Mouse (Mus musculus) thymus, adult 2 months (tissue): ENCODE measurements around the gene Grk5. TPM values are rescaled to one million over a fixed set of nuclear protein-coding genes. Genes with fewer than 3 reads are reported as not detected.
"Not testable (repeated sequence)": the region's sequence is repeated elsewhere in the genome, so short reads cannot be mapped to it uniquely, and the experiment has no call there.

ENCODE experiments used
- DNase-seq: peaks from one replicate; pipeline ENCODE4 v3.0.0; 2021
- H3K27ac ChIP-seq: fragments of 200-500 bp; 2 replicates; pipeline ENCODE4 v1.5.1; 2012; ENCODE audit warnings: low read length, control low read depth; ENCODE audit not compliant: control insufficient read depth, insufficient read depth
- H3K27me3 ChIP-seq: fragments of 200-500 bp; 2 replicates; pipeline ENCODE4 v1.6.1; 2012; ENCODE audit warnings: mild to moderate bottlenecking, low read length, moderate library complexity, mixed read lengths; ENCODE audit not compliant: control insufficient read depth, insufficient read depth
- H3K36me3 ChIP-seq: fragments of 200-500 bp; 2 replicates; pipeline ENCODE4 v1.6.1; 2012; ENCODE audit warnings: mild to moderate bottlenecking, low read length, moderate library complexity; ENCODE audit not compliant: control insufficient read depth, insufficient read depth
- H3K4me1 ChIP-seq: fragments of 200-500 bp; replicated peaks from 2 replicates; pipeline ENCODE4 v1.6.1; 2012; ENCODE audit warnings: low read length; ENCODE audit not compliant: control insufficient read depth, insufficient read depth
- H3K4me3 ChIP-seq: fragments of 200-500 bp; 2 replicates; pipeline ENCODE4 v1.5.1; 2012; ENCODE audit warnings: mild to moderate bottlenecking, low read length, control low read depth, moderate library complexity; ENCODE audit not compliant: control insufficient read depth, insufficient read depth
- CTCF ChIP-seq: fragments of 200-500 bp; IDR thresholded peaks from 2 replicates; pipeline ENCODE4 v1.5.1; 2012; ENCODE audit warnings: mild to moderate bottlenecking, control low read depth, low read length, moderate library complexity, borderline replicate concordance; ENCODE audit not compliant: control insufficient read depth, poor library complexity, insufficient read depth; ENCODE audit errors: extremely low read depth
- POLR2A ChIP-seq: fragments of 200-500 bp; IDR thresholded peaks from 2 replicates; pipeline ENCODE4 v1.6.1; 2012; ENCODE audit warnings: mild to moderate bottlenecking, low read length, control low read depth, moderate library complexity; ENCODE audit not compliant: control insufficient read depth, poor library complexity, insufficient read depth; ENCODE audit errors: extremely low read depth
- WGBS: fragments of 180-500 bp; shearing (Covaris S2); methylation state at CpG from one replicate; pipeline ENCODE4 v1.1.7; 2018; 5-methylcytosine and 5-hydroxymethylcytosine counted together
- polyA plus RNA-seq: library from polyadenylated mRNA; depleted of rRNA; stranded (reverse); fragments of >200 nt; gene quantifications from 2 replicates; pipeline ENCODE4 v1.2.3, GENCODE M21; 2012

Gene Grk5
- polyA plus RNA-seq, 1 experiment = 2.0 TPM

DNA sequence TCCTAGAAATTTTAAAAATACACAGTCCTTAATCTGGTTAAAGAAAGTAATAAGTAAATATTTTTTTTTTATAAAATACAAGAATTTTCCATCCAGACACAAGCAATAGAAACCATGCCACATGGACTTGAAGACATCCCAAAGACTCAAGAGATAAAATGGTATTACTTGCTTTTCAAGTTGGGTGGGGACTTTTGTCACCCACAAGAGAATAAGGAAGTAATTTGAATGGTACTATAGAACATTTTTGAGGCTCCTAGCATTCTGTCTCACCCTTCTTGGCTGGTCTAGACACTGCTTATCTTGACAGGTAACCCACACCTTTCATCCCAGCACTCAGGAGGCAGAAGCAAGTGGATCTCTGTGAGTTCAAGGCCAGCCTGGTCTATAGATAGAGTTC is 20.8 kb downstream of the Grk5 start:
- DNase-seq = no peak
- no peak overlapping the region for H3K4me3 ChIP-seq

DNA sequence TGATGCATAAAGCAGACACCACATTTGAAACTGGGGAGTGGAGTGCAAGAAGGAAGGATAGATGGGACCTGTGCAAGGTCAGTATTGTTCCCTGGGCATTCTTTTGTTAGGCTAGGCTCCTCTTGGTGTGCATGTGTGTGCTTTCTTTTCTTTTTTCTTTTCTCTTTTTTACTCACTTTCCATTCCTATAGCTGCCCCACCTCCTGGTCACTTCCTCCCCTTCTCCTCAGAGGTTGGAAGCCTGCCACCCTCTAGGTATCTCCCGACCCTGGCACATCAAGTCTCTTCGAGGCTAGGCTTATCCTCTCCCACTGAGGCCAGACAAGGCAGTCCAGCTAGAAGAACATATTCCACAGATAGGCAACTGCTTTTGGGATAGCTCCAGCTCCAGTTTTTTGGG is 22.1 kb downstream of the Grk5 start:
- H3K4me3 ChIP-seq = no peak overlapping the region
- H3K4me1 ChIP-seq = no peaks in the 10 kb centered on the region
- no peaks in the 10 kb centered on the region for H3K36me3 ChIP-seq
- no peak overlapping the region for H3K27ac ChIP-seq
- H3K27me3 ChIP-seq = no peaks in the 10 kb centered on the region
- no peak for TF ChIP-seq CTCF
- TF ChIP-seq POLR2A = no peak
- DNase-seq = no peak
- 58% methylated on average over 2 of the region's 2 CpGs for WGBS

More for the DNA sequence above, 20.8 kb downstream of the Grk5 start:
- no peak overlapping the region for H3K27ac ChIP-seq
- H3K36me3 ChIP-seq = no peaks in the 10 kb centered on the region
- no peaks in the 10 kb centered on the region for H3K27me3 ChIP-seq
- no peak for TF ChIP-seq POLR2A
- no peak for TF ChIP-seq CTCF
- H3K4me1 ChIP-seq = no peaks in the 10 kb centered on the region

DNA sequence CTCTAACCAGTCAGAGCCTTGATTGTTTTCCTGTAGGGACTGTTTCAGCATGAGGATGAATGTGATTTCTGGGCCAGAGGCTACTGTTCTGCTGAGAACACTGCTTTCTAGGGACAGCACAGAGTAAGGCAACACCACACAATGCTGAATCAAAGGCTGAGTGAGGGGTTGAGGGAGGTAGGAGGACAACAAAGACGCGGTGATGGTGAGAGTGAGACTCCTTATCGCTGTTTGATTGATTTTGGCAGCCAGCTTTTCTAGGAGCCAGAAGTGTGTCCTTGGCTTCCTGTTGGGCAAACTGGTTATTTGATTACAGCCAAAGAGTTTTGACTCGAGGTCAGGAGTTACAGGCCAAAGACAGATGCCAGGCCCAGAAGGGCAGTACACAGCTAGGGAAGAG is 25.7 kb downstream of the Grk5 start:
- H3K27ac ChIP-seq = no peak overlapping the region
- no peaks in the 10 kb centered on the region for H3K27me3 ChIP-seq
- H3K4me3 ChIP-seq = no peak overlapping the region
- H3K4me1 ChIP-seq = no peaks in the 10 kb centered on the region
- no peaks in the 10 kb centered on the region for H3K36me3 ChIP-seq
- no peak for TF ChIP-seq CTCF
- TF ChIP-seq POLR2A = no peak
- 79% methylated on average over 4 of the region's 4 CpGs for WGBS
- no peak for DNase-seq

DNA sequence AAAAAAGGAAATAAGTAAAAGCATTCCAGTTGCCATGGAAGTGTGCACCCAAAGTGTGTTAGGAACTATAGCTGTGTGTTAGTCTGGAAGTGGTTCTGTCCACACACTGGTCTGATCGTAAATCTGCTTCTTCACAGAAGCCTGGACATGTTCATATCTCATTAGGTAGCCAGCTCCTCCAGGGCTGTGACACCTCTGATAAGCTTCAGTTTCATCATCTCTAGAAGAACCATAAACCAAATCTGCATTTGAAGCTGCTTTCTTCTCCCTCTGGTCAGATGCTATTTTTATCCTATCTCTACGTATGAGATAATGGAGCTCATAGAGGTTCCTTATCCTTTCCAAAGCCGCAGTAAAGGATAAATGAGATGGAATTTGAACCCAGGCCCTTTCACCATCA is 26.3 kb downstream of the Grk5 start:
- TF ChIP-seq CTCF (no peak), POLR2A (no peak)
- no peaks in the 10 kb centered on the region for H3K36me3 ChIP-seq
- 98% methylated on average over 3 of the region's 3 CpGs for WGBS
- no peak overlapping the region for H3K4me3 ChIP-seq
- DNase-seq = no peak
- no peaks in the 10 kb centered on the region for H3K4me1 ChIP-seq
- H3K27me3 ChIP-seq = no peaks in the 10 kb centered on the region
- H3K27ac ChIP-seq = no peak overlapping the region

DNA sequence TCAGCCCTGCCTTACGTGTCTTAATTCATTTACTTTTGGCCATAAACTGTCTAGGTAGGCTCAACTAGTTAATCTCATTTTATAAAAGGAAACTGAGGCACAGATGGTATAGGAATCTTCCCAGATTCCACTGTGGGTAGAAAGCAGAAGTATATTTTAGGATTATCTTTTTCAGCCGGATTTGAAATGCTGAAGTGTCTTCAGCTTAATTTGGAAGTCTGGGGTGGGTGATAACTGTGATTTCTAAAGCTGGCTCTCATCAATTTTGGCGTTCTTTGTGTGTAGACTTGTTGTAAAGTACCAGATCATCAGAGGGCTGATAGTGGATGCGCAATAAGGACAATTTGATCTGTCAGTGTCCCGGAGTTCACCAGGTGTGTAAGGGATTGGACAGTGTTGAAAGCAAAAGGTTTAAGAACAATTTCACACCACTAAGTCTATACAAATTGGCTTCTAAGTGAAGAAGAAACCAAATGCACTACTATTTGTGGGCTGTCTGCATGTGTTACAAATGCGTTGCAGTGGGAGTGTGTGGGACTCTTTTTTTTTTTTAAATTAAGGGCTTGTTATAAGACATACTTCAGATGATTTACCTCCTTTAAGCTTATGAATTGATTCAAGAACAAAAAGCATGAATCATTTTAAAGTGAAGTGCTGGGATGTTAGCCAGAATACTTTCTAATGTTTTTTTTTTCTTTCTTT is 27.5 kb downstream of the Grk5 start:
- WGBS = 92% methylated on average over 6 of the region's 6 CpGs
- Histone ChIP-seq H3K27ac (no peak overlapping the region), H3K4me1 (no peaks in the 10 kb centered on the region), H3K36me3 (no peaks in the 10 kb centered on the region), H3K4me3 (no peak overlapping the region), H3K27me3 (no peaks in the 10 kb centered on the region)
- TF ChIP-seq CTCF = no peak
- TF ChIP-seq POLR2A = no peak
- DNase-seq = no peak

DNA sequence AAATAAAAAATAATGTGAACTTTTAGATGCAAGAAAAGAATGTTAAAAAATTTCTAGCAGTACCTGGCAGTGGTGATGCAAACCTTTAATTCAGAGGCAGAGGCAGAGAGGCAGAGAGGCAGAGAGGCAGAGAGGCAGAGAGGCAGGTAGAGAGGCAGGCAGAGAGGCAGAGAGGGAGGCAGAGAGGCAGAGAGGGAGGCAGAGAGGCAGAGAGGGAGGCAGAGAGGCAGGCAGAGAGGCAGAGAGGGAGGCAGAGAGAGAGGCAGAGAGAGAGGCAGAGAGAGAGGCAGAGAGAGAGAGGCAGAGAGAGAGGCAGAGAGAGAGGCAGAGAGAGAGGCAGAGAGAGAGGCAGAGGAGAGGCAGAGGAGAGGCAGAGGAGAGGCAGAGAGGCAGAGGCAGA is 35.0 kb downstream of the Grk5 start:
- DNase-seq, H3K4me3 ChIP-seq, H3K27ac ChIP-seq, H3K27me3 ChIP-seq, H3K36me3 ChIP-seq, H3K4me1 ChIP-seq: not testable (repeated sequence)

DNA sequence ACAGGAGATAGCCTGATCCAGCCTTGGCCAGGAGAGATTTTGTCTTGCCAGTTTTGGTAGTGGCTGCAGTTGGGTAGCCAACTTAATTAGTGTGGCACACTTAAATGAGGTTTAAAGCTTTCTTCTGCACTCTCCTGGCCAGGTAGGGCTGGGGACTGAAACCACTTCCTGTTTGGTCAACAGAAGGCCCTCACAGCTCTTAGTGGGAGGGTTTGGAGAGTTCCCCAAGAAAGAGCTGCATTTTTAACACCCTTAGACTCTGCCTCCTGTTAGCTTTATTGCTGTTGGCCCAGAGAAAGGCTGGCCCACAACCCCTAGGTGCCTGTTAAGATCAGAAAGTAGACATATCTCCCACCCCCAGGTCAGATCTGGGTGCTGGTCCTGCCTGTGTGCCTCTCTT is 45.5 kb downstream of the Grk5 start:
- TF ChIP-seq POLR2A (no peak), CTCF (no peak)
- Histone ChIP-seq H3K27ac (no peak overlapping the region), H3K36me3 (no peaks in the 10 kb centered on the region), H3K4me3 (no peak overlapping the region), H3K27me3 (no peaks in the 10 kb centered on the region), H3K4me1 (no peaks in the 10 kb centered on the region; the same call in 1 of the 2 replicates)
- DNase-seq = no peak
